Mouse (Mus musculus): Measurements from ENCODE around the gene Dnah2. TPM values are rescaled to one million over a fixed set of nuclear protein-coding genes. Genes with fewer than 3 reads are reported as not detected.

Gene Dnah2
- total RNA-seq (2014; rRNA removed) (9.5 and 12.5 TPM in 2 replicates), polyA plus RNA-seq (2015; fragmentation: Nextera tagmentation; extraction: Ambion mirVana) (3.9 and 4.1 TPM in 2 replicates)

- Histone ChIP-seq H3K4me2 (ENCODE audit: low read depth, low read length, poor library complexity, severe bottlenecking) (no peak within 1 kb of the TSS), H3K9ac (replicated peaks; ENCODE audit: low read length, poor library complexity, severe bottlenecking) (no peak within 1 kb of the TSS), H3K27ac (ENCODE audit: low read depth, low read length) (0 out of 2 replicates have a peak within 1 kb of the TSS, but pooled peaks have one; percentile 86), H3K9me3 (ENCODE audit: low read length) (no peaks in the 10 kb centered on the region), H3K4me1 (ENCODE audit: insufficient read depth, low read length) (peaks cover 36% of the 10 kb centered on the region), H3K4me3 (ENCODE audit: low read depth, low read length) (no peak within 1 kb of the TSS), H3K27me3 (ENCODE audit: insufficient read depth, low read length) (no peaks in the 10 kb centered on the region), H3K36me3 (ENCODE audit: insufficient read depth, low read length) (no peaks in the 10 kb centered on the region; the same call in 1 of the 2 replicates)
- TF ChIP-seq CTCF (IDR thresholded peaks at IDR 0.05): peak; percentile 19; the same call in 1 of the 2 replicates
- ATAC-seq (ENCODE audit: low FRiP score) (no peak), DNase-seq (ENCODE audit: low spot score) (no peak)
- 49% methylated on average over 12 of the region's 12 CpGs for WGBS
Observed at GRCm38 (mm10) chr11:69549060-69549656, at the start of gene Dnah2. Gene Dnah2 (minus strand): TSS chr11:69549110.

- Histone ChIP-seq H3K4me1 (ENCODE audit: insufficient read depth, low read length) (no peaks in the 10 kb centered on the region), H3K9me3 (ENCODE audit: low read length) (no peaks in the 10 kb centered on the region), H3K9ac (replicated peaks; ENCODE audit: low read length, poor library complexity, severe bottlenecking) (no peak overlapping the region), H3K36me3 (ENCODE audit: insufficient read depth, low read length) (peaks cover 17% of the 10 kb centered on the region; the same call in 1 of the 2 replicates), H3K27me3 (ENCODE audit: insufficient read depth, low read length) (no peaks in the 10 kb centered on the region), H3K4me2 (ENCODE audit: low read depth, low read length, poor library complexity, severe bottlenecking) (no peak overlapping the region), H3K4me3 (ENCODE audit: low read depth, low read length) (no peak overlapping the region), H3K27ac (ENCODE audit: low read depth, low read length) (no peak overlapping the region)
- no peak for TF ChIP-seq CTCF (IDR thresholded peaks at IDR 0.05)
- WGBS: 99% methylated on average over 6 of the region's 6 CpGs
- ATAC-seq (ENCODE audit: low FRiP score) (no peak), DNase-seq (ENCODE audit: low spot score) (no peak)
Observed at GRCm38 (mm10) chr11:69594853-69595252, 45.9 kb upstream of the Dnah2 start.

- ATAC-seq (ENCODE audit: low FRiP score): no peak
- WGBS: 91% methylated on average over 4 of the region's 4 CpGs
- no peak for TF ChIP-seq CTCF (IDR thresholded peaks at IDR 0.05)
Observed at GRCm38 (mm10) chr11:69592799-69593198, 43.9 kb upstream of the Dnah2 start.

GRCm38 (mm10) chr11:69591899-69592637 is 43.2 kb upstream of the Dnah2 start:
- no peak overlapping the region for H3K4me3 ChIP-seq (ENCODE audit: low read depth, low read length)
- 67% methylated on average over 7 of the region's 7 CpGs for WGBS
- peak overlapping the region; percentile 4; the same call in 1 of the 2 replicates for H3K27ac ChIP-seq (ENCODE audit: low read depth, low read length)
- H3K9ac ChIP-seq (replicated peaks; ENCODE audit: low read length, poor library complexity, severe bottlenecking): no peak overlapping the region
- no peaks in the 10 kb centered on the region for H3K4me1 ChIP-seq (ENCODE audit: insufficient read depth, low read length)
- no peak overlapping the region for H3K4me2 ChIP-seq (ENCODE audit: low read depth, low read length, poor library complexity, severe bottlenecking)
- H3K27me3 ChIP-seq (ENCODE audit: insufficient read depth, low read length): no peaks in the 10 kb centered on the region
- H3K36me3 ChIP-seq (ENCODE audit: insufficient read depth, low read length): peaks cover 39% of the 10 kb centered on the region
- no peak for TF ChIP-seq CTCF (IDR thresholded peaks at IDR 0.05)
- DNase-seq (ENCODE audit: low spot score) (peak; percentile 82), ATAC-seq (ENCODE audit: low FRiP score) (peak; percentile 86)
- no peaks in the 10 kb centered on the region for H3K9me3 ChIP-seq (ENCODE audit: low read length)

More at GRCm38 (mm10) chr11:69592799-69593198, 43.9 kb upstream of the Dnah2 start:
- H3K4me1 ChIP-seq (ENCODE audit: insufficient read depth, low read length): no peaks in the 10 kb centered on the region
- no peak overlapping the region for H3K4me3 ChIP-seq (ENCODE audit: low read depth, low read length)
- no peaks in the 10 kb centered on the region for H3K9me3 ChIP-seq (ENCODE audit: low read length)
- H3K4me2 ChIP-seq (ENCODE audit: low read depth, low read length, poor library complexity, severe bottlenecking): no peak overlapping the region
- H3K36me3 ChIP-seq (ENCODE audit: insufficient read depth, low read length): peaks cover 37% of the 10 kb centered on the region
- no peak overlapping the region for H3K27ac ChIP-seq (ENCODE audit: low read depth, low read length)
- no peak overlapping the region for H3K9ac ChIP-seq (replicated peaks; ENCODE audit: low read length, poor library complexity, severe bottlenecking)
- H3K27me3 ChIP-seq (ENCODE audit: insufficient read depth, low read length): no peaks in the 10 kb centered on the region
- no peak for DNase-seq (ENCODE audit: low spot score)

- peaks cover 41% of the 10 kb centered on the region for H3K36me3 ChIP-seq (ENCODE audit: insufficient read depth, low read length)
- no peak overlapping the region for H3K4me3 ChIP-seq (ENCODE audit: low read depth, low read length)
- no peaks in the 10 kb centered on the region for H3K9me3 ChIP-seq (ENCODE audit: low read length)
- no peaks in the 10 kb centered on the region for H3K27me3 ChIP-seq (ENCODE audit: insufficient read depth, low read length)
- H3K9ac ChIP-seq (replicated peaks; ENCODE audit: low read length, poor library complexity, severe bottlenecking): no peak overlapping the region
- no peak for DNase-seq (ENCODE audit: low spot score)
- no peaks in the 10 kb centered on the region for H3K4me1 ChIP-seq (ENCODE audit: insufficient read depth, low read length)
- H3K4me2 ChIP-seq (ENCODE audit: low read depth, low read length, poor library complexity, severe bottlenecking): no peak overlapping the region
- 0 out of 2 replicates have a peak overlapping the region, but pooled peaks have one; percentile 14 for H3K27ac ChIP-seq (ENCODE audit: low read depth, low read length)
- TF ChIP-seq CTCF (IDR thresholded peaks at IDR 0.05): no peak
- no peak for ATAC-seq (ENCODE audit: low FRiP score)
- 89% methylated on average over 3 of the region's 3 CpGs for WGBS
Observed at GRCm38 (mm10) chr11:69591424-69591823, 42.5 kb upstream of the Dnah2 start.

GRCm38 (mm10) chr11:69590622-69591021 is 41.7 kb upstream of the Dnah2 start:
- Histone ChIP-seq H3K36me3 (ENCODE audit: insufficient read depth, low read length) (peaks cover 41% of the 10 kb centered on the region), H3K27ac (ENCODE audit: low read depth, low read length) (no peak overlapping the region)

More at GRCm38 (mm10) chr11:69590622-69591021, 41.7 kb upstream of the Dnah2 start:
- no peak overlapping the region for H3K4me3 ChIP-seq (ENCODE audit: low read depth, low read length)
- no peaks in the 10 kb centered on the region for H3K9me3 ChIP-seq (ENCODE audit: low read length)
- ATAC-seq (ENCODE audit: low FRiP score) (no peak), DNase-seq (ENCODE audit: low spot score) (no peak)
- TF ChIP-seq CTCF (IDR thresholded peaks at IDR 0.05): no peak
- 95% methylated on average over 8 of the region's 8 CpGs for WGBS
- H3K9ac ChIP-seq (replicated peaks; ENCODE audit: low read length, poor library complexity, severe bottlenecking): no peak overlapping the region
- H3K4me2 ChIP-seq (ENCODE audit: low read depth, low read length, poor library complexity, severe bottlenecking): no peak overlapping the region
- no peaks in the 10 kb centered on the region for H3K4me1 ChIP-seq (ENCODE audit: insufficient read depth, low read length)
- H3K27me3 ChIP-seq (ENCODE audit: insufficient read depth, low read length): no peaks in the 10 kb centered on the region
